Mouse (Mus musculus) heart, postnatal 0 days (tissue): Measurements from ENCODE around the gene Tnfaip3. TPM values are rescaled to one million over a fixed set of nuclear protein-coding genes. Genes with fewer than 3 reads are reported as not detected.

ENCODE experiments used
- ATAC-seq: fragments of 200-750 bp; cut with Nextera tagmentation; 2 replicates; pipeline ENCODE4 v1.8.0; 2017; ENCODE audit warnings: low read depth, moderate number of reproducible peaks, moderate library complexity; ENCODE audit not compliant: insufficient read depth
- DNase-seq: peaks from one replicate; pipeline ENCODE4 v3.0.0-alpha.2; 2016; ENCODE audit warnings: low spot score
- H3K27ac ChIP-seq: fragments of 300-500 bp; sonication (generic); 2 replicates; pipeline ENCODE4 v1.5.1; 2014; ENCODE audit warnings: low read depth, mild to moderate bottlenecking
- H3K27me3 ChIP-seq: fragments of 300-500 bp; sonication (generic); 2 replicates; pipeline ENCODE4 v1.6.1; 2014; ENCODE audit warnings: low read length, mixed read lengths; ENCODE audit not compliant: control insufficient read depth, insufficient read depth
- H3K36me3 ChIP-seq: fragments of 300-500 bp; sonication (generic); replicated peaks from 2 replicates; pipeline ENCODE4 v1.6.1; 2014; ENCODE audit warnings: low read length, mixed read lengths; ENCODE audit not compliant: control insufficient read depth, insufficient read depth
- H3K4me1 ChIP-seq: fragments of 300-500 bp; sonication (generic); 2 replicates; pipeline ENCODE4 v1.6.1; 2014; ENCODE audit warnings: antibody characterized with exemption; ENCODE audit not compliant: control insufficient read depth, insufficient read depth
- H3K4me2 ChIP-seq: fragments of 300-500 bp; sonication (generic); 2 replicates; pipeline ENCODE4 v1.6.1; 2014; ENCODE audit warnings: low read depth, mild to moderate bottlenecking, low read length, moderate library complexity
- H3K4me3 ChIP-seq: fragments of 300-500 bp; sonication (generic); 2 replicates; pipeline ENCODE4 v1.5.1; 2014; ENCODE audit warnings: low read depth, low read length
- H3K9ac ChIP-seq: fragments of 300-500 bp; sonication (generic); replicated peaks from 2 replicates; pipeline ENCODE4 v1.6.1; 2014; ENCODE audit warnings: low read depth, low read length, mixed read lengths
- H3K9me3 ChIP-seq: fragments of 300-500 bp; sonication (generic); replicated peaks from 2 replicates; pipeline ENCODE4 v1.6.1; 2016; ENCODE audit warnings: low read length; ENCODE audit not compliant: control insufficient read depth
- CTCF ChIP-seq: IDR thresholded peaks from 2 replicates; pipeline ENCODE4 v1.5.1; 2016; ENCODE audit warnings: antibody characterized with exemption, control low read depth, low read depth
- EP300 ChIP-seq: IDR thresholded peaks from 2 replicates; pipeline ENCODE4 v1.6.1; 2016; ENCODE audit warnings: antibody characterized with exemption, low read depth
- WGBS: fragments of 180-500 bp; shearing (Covaris S2); extraction: QIAGEN DNeasy Blood & Tissue Kit; methylation state at CpG from one replicate; pipeline ENCODE4 v1.1.7; 2014; 5-methylcytosine and 5-hydroxymethylcytosine counted together
- polyA plus RNA-seq: library from polyadenylated mRNA; unstranded; fragments of >200 nt; fragmentation: Nextera tagmentation; extraction: Ambion mirVana; gene quantifications from 2 replicates; pipeline ENCODE4 v1.2.1, GENCODE M21; 2015
- total RNA-seq: library from RNA; depleted of rRNA; stranded (reverse); fragments of >200 nt; gene quantifications from 2 replicates; pipeline ENCODE4 v1.2.3, GENCODE M21; 2014; ENCODE audit warnings: low replicate concordance

Tnfaip3 gene
- total and polyA plus RNA-seq, 2 experiments from 2014 or later, result 1.1 to 4.2 TPM

- ATAC-seq, result no peak
- DNase-seq, result no peak
- no peaks in the 10 kb centered on the region for H3K36me3 ChIP-seq
- no peak overlapping the region for H3K4me2 ChIP-seq
- H3K4me3 ChIP-seq, result no peak overlapping the region
- H3K9me3 ChIP-seq, result no peaks in the 10 kb centered on the region
- no peak overlapping the region for H3K9ac ChIP-seq
- H3K27ac ChIP-seq, result no peak overlapping the region
- TF ChIP-seq CTCF (no peak), EP300 (no peak)
- 0 out of 2 replicates have a peak, but pooled peaks cover under 1% of the 10 kb centered on the region for H3K4me1 ChIP-seq
- WGBS, result 80% methylated on average over 2 of the region's 2 CpGs
- no peaks in the 10 kb centered on the region for H3K27me3 ChIP-seq
Observed at GRCm38 (mm10) chr10:19040147-19040546, 24.7 kb upstream of the Tnfaip3 start.

GRCm38 (mm10) chr10:19034764-19035163 is 19.3 kb upstream of the Tnfaip3 start:
- peaks cover 7% of the 10 kb centered on the region; the same call in 1 of the 2 replicates for H3K4me1 ChIP-seq
- no peak overlapping the region for H3K9ac ChIP-seq
- H3K9me3 ChIP-seq, result no peaks in the 10 kb centered on the region
- no peaks in the 10 kb centered on the region for H3K27me3 ChIP-seq
- DNase-seq (no peak), ATAC-seq (peak; percentile 53; the same call in 1 of the 2 replicates)
- no peak for TF ChIP-seq EP300
- TF ChIP-seq CTCF, result no peak
- no peak overlapping the region for H3K27ac ChIP-seq
- no peaks in the 10 kb centered on the region for H3K36me3 ChIP-seq
- H3K4me3 ChIP-seq, result no peak overlapping the region
- H3K4me2 ChIP-seq, result no peak overlapping the region
- 16% methylated on average over 3 of the region's 3 CpGs for WGBS

GRCm38 (mm10) chr10:19033696-19034095 is 18.2 kb upstream of the Tnfaip3 start:
- Histone ChIP-seq H3K4me2 (no peak overlapping the region), H3K9ac (no peak overlapping the region), H3K9me3 (no peaks in the 10 kb centered on the region), H3K4me1 (peaks cover 7% of the 10 kb centered on the region; the same call in 1 of the 2 replicates), H3K4me3 (no peak overlapping the region), H3K36me3 (no peaks in the 10 kb centered on the region), H3K27ac (no peak overlapping the region), H3K27me3 (no peaks in the 10 kb centered on the region)
- no peak for DNase-seq
- TF ChIP-seq EP300 (no peak), CTCF (no peak)
- no peak for ATAC-seq
- WGBS, result 74% methylated on average over 1 of the region's 1 CpGs

- ATAC-seq, result no peak
- Histone ChIP-seq H3K9me3 (no peaks in the 10 kb centered on the region), H3K27me3 (no peaks in the 10 kb centered on the region), H3K9ac (no peak overlapping the region), H3K36me3 (no peaks in the 10 kb centered on the region), H3K27ac (no peak overlapping the region), H3K4me1 (peaks cover 7% of the 10 kb centered on the region; the same call in 1 of the 2 replicates), H3K4me2 (no peak overlapping the region), H3K4me3 (no peak overlapping the region)
- TF ChIP-seq EP300 (no peak), CTCF (no peak)
- DNase-seq, result no peak
Observed at GRCm38 (mm10) chr10:19031875-19032274, 16.4 kb upstream of the Tnfaip3 start.

- H3K9me3 ChIP-seq, result no peaks in the 10 kb centered on the region
- no peak overlapping the region for H3K9ac ChIP-seq
- H3K4me1 ChIP-seq, result peaks cover 7% of the 10 kb centered on the region; the same call in 1 of the 2 replicates
- no peak for TF ChIP-seq EP300
- no peak for TF ChIP-seq CTCF
- H3K27ac ChIP-seq, result no peak overlapping the region
- no peaks in the 10 kb centered on the region for H3K27me3 ChIP-seq
- no peak for ATAC-seq
- 74% methylated on average over 2 of the region's 2 CpGs for WGBS
- no peak for DNase-seq
- no peaks in the 10 kb centered on the region for H3K36me3 ChIP-seq
- H3K4me3 ChIP-seq, result no peak overlapping the region
- no peak overlapping the region for H3K4me2 ChIP-seq
Observed at GRCm38 (mm10) chr10:19030628-19031027, 15.2 kb upstream of the Tnfaip3 start.

GRCm38 (mm10) chr10:19026710-19027109 is 11.3 kb upstream of the Tnfaip3 start:
- DNase-seq (no peak), ATAC-seq (no peak)
- Histone ChIP-seq H3K9ac (no peak overlapping the region), H3K36me3 (no peaks in the 10 kb centered on the region), H3K27me3 (no peaks in the 10 kb centered on the region), H3K4me3 (no peak overlapping the region), H3K9me3 (no peaks in the 10 kb centered on the region), H3K4me2 (no peak overlapping the region), H3K27ac (no peak overlapping the region), H3K4me1 (no peaks in the 10 kb centered on the region)
- no peak for TF ChIP-seq CTCF
- no peak for TF ChIP-seq EP300
- WGBS, result 83% methylated on average over 5 of the region's 5 CpGs
